Mouse (Mus musculus): ENCODE data around the gene Ifnar1. TPM values are rescaled to one million over a fixed set of nuclear protein-coding genes. Genes with fewer than 3 reads are reported as not detected.
A peak's percentile ranks its signal among the peaks of the same experiment; 100 is the strongest.

Gene Ifnar1
- polyA plus RNA-seq, 1 experiment = 32.2 TPM

DNA sequence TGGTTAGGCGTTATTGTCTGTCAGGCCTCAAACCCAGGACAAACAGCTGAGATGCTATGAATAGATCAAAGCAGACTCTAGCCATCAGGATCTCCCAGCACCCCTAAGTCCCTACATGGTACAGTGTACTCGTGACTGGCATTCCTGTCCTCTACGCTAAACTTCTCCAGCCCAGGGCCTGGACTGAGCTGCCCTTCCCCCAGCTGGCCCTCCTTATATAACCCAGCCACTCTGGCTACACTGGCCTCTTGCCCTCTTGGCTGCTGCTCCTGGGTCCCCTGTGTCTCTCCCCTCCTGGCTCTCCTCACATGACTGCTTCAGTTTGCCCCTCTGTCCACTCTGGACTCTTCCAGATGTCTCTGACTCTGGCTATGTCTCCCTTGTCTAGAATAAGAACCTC, 22.4 kb upstream of the Ifnar1 start:
- Histone ChIP-seq H3K4me3 (replicated peaks; ENCODE audit: insufficient read depth, low read depth, low read length) (no peak overlapping the region), H3K4me1 (ENCODE audit: control insufficient read depth, insufficient read depth, low read length) (no peaks in the 10 kb centered on the region), H3K27ac (ENCODE audit: insufficient read depth, low read length) (no peak overlapping the region), H3K27me3 (ENCODE audit: control insufficient read depth, insufficient read depth, low read length) (no peaks in the 10 kb centered on the region)
- no peak for DNase-seq
- TF ChIP-seq POLR2A (IDR thresholded peaks at IDR 0.05; ENCODE audit: borderline replicate concordance, insufficient read depth, low read length) (no peak), CTCF (IDR thresholded peaks at IDR 0.05; ENCODE audit: borderline replicate concordance, insufficient read depth, low read depth, low read length) (no peak)
- 66% methylated on average over 3 of the region's 3 CpGs for WGBS

DNA sequence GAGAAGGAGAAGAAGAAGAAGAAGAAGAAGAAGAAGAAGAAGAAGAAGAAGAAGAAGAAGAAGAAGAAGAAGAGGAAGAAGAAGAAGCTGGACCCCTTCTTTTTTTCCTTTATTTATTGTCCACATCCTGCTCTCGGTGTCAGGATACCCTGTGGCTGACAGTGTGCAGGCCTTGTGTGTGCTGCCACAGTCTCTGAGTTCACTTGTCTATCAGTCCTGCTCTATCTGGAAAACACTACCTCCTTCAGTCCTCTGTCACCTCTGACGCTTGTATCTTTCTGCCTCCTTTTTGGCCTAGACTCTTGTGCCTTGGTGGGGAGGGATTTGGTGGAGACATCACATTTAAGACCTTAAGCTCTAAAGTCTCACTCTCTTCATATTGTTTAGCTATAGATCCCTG, 21.6 kb upstream of the Ifnar1 start:
- Histone ChIP-seq H3K27ac (ENCODE audit: insufficient read depth, low read length) (no peak overlapping the region), H3K4me3 (replicated peaks; ENCODE audit: insufficient read depth, low read depth, low read length) (no peak overlapping the region), H3K4me1 (ENCODE audit: control insufficient read depth, insufficient read depth, low read length) (no peaks in the 10 kb centered on the region), H3K27me3 (ENCODE audit: control insufficient read depth, insufficient read depth, low read length) (no peaks in the 10 kb centered on the region)
- WGBS = 92% methylated on average over 2 of the region's 2 CpGs
- DNase-seq = no peak
- TF ChIP-seq POLR2A (IDR thresholded peaks at IDR 0.05; ENCODE audit: borderline replicate concordance, insufficient read depth, low read length) = no peak
- TF ChIP-seq CTCF (IDR thresholded peaks at IDR 0.05; ENCODE audit: borderline replicate concordance, insufficient read depth, low read depth, low read length) = no peak

DNA sequence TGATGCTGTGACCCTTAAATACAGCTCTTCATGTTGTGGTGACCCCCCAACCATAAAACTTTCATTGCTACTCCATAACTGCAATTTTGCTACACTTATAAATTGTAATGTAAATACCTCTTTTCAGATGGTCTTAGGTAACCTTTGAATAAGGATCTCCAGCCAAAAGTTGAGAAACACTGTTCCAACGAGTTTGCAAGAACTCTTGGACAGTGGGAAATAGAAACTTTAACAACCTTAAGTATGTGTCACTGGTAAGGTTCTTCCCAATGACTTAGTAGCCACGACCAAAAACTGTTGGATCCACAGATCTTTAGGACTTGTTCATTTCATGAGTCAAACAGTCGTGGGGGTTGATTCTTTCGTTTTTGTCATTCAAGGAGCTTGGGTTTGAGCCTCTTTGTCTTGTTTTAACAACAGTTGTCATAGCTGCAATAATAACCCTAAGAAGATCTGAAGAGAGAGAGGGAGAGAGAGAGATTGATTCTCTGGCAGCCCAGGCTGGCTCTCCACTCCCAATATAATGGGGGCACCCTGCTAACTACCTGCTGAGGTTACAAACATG, 21.1 kb upstream of the Ifnar1 start:
- no peak for TF ChIP-seq CTCF (IDR thresholded peaks at IDR 0.05; ENCODE audit: borderline replicate concordance, insufficient read depth, low read depth, low read length)
- TF ChIP-seq POLR2A (IDR thresholded peaks at IDR 0.05; ENCODE audit: borderline replicate concordance, insufficient read depth, low read length) = no peak
- H3K27me3 ChIP-seq (ENCODE audit: control insufficient read depth, insufficient read depth, low read length) = no peaks in the 10 kb centered on the region
- no peak overlapping the region for H3K27ac ChIP-seq (ENCODE audit: insufficient read depth, low read length)
- WGBS = 87% methylated on average over 4 of the region's 4 CpGs
- H3K4me1 ChIP-seq (ENCODE audit: control insufficient read depth, insufficient read depth, low read length) = no peaks in the 10 kb centered on the region
- peak overlapping the region; percentile 56 for H3K4me3 ChIP-seq (replicated peaks; ENCODE audit: insufficient read depth, low read depth, low read length)
- no peak for DNase-seq

DNA sequence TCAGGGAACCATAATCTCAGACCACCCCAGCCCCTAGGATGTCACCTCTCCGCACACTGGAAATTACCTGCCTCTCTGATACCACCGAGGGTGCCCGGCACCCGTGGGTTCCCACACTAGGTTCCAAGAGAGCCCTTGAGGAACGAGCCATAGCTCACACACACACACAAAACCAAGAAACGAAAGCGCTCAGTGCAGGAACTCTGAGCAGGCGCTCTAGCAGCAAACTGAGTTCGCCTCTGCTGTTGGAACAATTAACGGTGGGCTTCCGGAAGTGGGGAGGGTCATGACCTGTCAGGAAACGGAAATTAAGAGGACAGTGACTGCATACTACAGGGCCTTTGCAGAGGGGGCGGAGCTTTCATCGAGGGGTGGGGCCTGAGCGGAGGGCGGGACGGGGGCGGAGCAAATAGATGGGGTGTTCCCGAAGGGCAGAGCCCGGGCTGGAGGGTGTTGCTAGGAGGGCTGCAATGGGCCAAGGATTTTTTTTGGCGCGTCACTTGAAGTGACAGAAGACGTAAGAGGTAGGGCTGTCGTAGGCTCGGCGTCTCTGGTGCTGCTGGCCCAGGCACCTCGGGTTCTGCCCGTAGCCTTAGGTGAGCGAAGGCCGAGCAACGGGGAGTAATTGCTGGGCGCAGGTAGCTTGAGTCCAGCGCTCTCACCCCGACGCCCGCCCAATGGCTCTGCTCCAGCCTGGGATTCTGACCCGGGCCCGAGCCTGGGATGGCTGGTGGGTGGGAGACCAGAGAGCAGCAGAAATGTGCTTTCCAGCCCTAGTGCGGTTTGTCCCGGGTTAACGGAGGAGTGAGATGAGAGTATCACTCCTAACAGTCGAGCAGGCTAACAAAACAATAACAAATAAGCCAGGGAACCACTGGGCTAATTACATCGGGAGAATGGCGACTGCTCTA, 20.2 kb upstream of the Ifnar1 start:
- WGBS = 2% methylated on average over 44 of the region's 44 CpGs
- TF ChIP-seq POLR2A (IDR thresholded peaks at IDR 0.05; ENCODE audit: borderline replicate concordance, insufficient read depth, low read length) = peak; percentile 65; the same call in 1 of the 2 replicates
- no peak for TF ChIP-seq CTCF (IDR thresholded peaks at IDR 0.05; ENCODE audit: borderline replicate concordance, insufficient read depth, low read depth, low read length)
- Histone ChIP-seq H3K4me1 (ENCODE audit: control insufficient read depth, insufficient read depth, low read length) (no peaks in the 10 kb centered on the region), H3K4me3 (replicated peaks; ENCODE audit: insufficient read depth, low read depth, low read length) (peak overlapping the region; percentile 56), H3K27me3 (ENCODE audit: control insufficient read depth, insufficient read depth, low read length) (no peaks in the 10 kb centered on the region), H3K27ac (ENCODE audit: insufficient read depth, low read length) (no peak overlapping the region)
- DNase-seq = peak; percentile 85 to 86

DNA sequence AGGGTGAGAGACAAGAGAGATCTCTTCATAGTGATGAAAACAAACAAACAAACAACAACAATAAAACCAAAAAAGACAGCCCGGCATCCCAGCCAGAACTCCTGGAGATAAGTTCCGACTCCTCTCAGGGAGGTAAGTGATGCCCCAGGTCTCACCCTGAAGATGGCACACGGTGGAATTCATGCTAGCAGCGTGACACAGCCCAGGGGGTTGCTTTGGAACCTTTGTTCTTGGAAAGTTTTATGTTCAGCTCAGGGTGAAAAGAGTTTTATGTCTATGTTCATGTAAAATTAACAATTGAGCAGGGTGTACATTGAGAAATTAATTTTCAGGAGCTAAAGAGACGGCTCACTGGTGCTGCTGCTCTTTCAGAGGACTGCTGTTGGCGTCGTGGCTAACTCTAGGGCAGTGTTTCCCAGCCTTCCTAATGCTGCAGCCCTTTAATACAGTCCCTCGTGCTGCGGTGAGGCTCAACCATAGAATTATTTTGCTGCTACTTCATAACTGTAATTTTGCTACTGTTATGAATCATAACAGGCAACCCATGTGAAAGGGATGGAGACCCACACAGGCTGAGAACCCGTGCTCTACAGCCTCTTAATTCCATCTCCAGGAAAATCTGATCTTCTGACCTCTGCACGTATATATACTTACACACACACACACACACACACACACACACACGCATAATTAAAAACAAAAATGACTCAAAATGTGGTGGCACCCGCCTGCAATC, 19.4 kb upstream of the Ifnar1 start:
- H3K27ac ChIP-seq (ENCODE audit: insufficient read depth, low read length) = no peak overlapping the region
- H3K4me3 ChIP-seq (replicated peaks; ENCODE audit: insufficient read depth, low read depth, low read length) = peak overlapping the region; percentile 56
- H3K27me3 ChIP-seq (ENCODE audit: control insufficient read depth, insufficient read depth, low read length) = no peaks in the 10 kb centered on the region
- H3K4me1 ChIP-seq (ENCODE audit: control insufficient read depth, insufficient read depth, low read length) = no peaks in the 10 kb centered on the region
- no peak for DNase-seq
- 40% methylated on average over 13 of the region's 13 CpGs for WGBS
- TF ChIP-seq CTCF (IDR thresholded peaks at IDR 0.05; ENCODE audit: borderline replicate concordance, insufficient read depth, low read depth, low read length) (no peak), POLR2A (IDR thresholded peaks at IDR 0.05; ENCODE audit: borderline replicate concordance, insufficient read depth, low read length) (no peak)

DNA sequence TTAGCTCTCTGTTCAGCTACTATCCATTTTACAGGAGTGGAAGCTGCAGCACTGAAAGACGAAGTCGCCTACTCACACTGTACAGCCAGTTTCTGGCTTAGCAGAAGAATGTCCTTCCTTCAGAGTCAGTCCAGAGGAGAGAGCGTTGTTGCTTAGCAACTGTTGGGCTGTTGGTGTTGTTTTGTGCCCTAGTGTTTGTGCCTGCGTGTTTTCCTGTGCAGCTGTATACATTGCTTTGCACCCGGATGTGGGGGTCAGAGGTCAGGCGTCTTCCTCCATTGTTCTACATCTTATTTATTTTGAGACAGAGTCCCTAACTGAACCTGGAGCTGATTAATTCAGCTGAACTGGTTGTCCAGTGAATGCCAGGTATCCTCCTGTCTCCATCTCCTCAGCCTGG, 18.5 kb upstream of the Ifnar1 start:
- H3K27ac ChIP-seq (ENCODE audit: insufficient read depth, low read length) = no peak overlapping the region
- no peaks in the 10 kb centered on the region for H3K4me1 ChIP-seq (ENCODE audit: control insufficient read depth, insufficient read depth, low read length)
- no peak for TF ChIP-seq CTCF (IDR thresholded peaks at IDR 0.05; ENCODE audit: borderline replicate concordance, insufficient read depth, low read depth, low read length)
- TF ChIP-seq POLR2A (IDR thresholded peaks at IDR 0.05; ENCODE audit: borderline replicate concordance, insufficient read depth, low read length) = no peak
- DNase-seq = no peak
- 63% methylated on average over 6 of the region's 6 CpGs for WGBS
- H3K27me3 ChIP-seq (ENCODE audit: control insufficient read depth, insufficient read depth, low read length) = no peaks in the 10 kb centered on the region
- no peak overlapping the region for H3K4me3 ChIP-seq (replicated peaks; ENCODE audit: insufficient read depth, low read depth, low read length)

DNA sequence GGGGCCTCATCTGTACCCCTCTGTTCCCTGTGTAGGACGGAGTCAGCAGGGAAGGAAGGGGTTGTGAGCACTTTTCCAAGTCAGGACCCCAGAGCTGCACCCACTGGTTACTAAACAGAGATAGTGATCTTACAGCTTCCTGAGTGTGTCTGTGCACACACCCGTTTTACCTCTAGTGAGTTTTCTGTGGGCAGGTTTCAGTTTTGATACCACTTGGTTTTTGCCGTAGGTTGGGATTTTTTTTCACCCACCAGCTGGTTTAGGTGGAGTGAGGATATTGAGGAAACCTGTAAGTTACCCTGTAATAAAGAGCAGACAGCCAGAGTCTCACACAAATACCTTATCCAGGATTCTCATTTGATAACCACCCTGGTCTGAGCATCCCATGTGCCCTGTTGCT, 14.6 kb upstream of the Ifnar1 start:
- Histone ChIP-seq H3K27me3 (ENCODE audit: control insufficient read depth, insufficient read depth, low read length) (no peaks in the 10 kb centered on the region), H3K4me1 (ENCODE audit: control insufficient read depth, insufficient read depth, low read length) (no peaks in the 10 kb centered on the region), H3K4me3 (replicated peaks; ENCODE audit: insufficient read depth, low read depth, low read length) (no peak overlapping the region), H3K27ac (ENCODE audit: insufficient read depth, low read length) (no peak overlapping the region)
- DNase-seq = no peak
- TF ChIP-seq POLR2A (IDR thresholded peaks at IDR 0.05; ENCODE audit: borderline replicate concordance, insufficient read depth, low read length) = no peak
- TF ChIP-seq CTCF (IDR thresholded peaks at IDR 0.05; ENCODE audit: borderline replicate concordance, insufficient read depth, low read depth, low read length) = no peak
- WGBS = 80% methylated on average over 3 of the region's 3 CpGs

Data from cerebellum, adult 2 months (tissue).